Mouse (Mus musculus) retina, adult 2 months (tissue): ENCODE measurements around the gene Olfr976.
"Not testable (repeated sequence)": the region's sequence is repeated elsewhere in the genome, so short reads cannot be mapped to it uniquely, and the experiment has no call there.

Experiments used
- DNase-seq: peaks from one replicate; pipeline ENCODE4 v3.0.0-alpha.2; 2012; ENCODE audit warnings: low read depth, low spot score

Olfr976 gene

DNA sequence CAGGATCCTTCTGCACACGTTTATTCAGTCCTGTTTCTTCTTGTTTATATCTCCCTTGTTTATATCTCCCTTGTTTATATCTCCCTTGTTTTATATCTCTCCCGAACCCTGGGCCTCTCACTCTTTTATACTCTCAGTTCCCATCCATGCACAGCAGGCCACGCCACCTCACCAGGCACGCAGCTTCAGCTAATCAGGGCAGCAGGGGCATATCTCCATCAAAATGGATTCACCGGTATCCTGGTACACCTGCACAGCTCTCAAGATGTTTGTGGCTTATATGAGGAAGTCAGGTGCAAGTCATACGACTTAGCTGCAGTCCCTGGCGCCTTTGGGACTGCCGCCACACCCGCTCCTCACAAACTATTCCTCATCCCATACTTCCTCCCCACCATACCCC lies at the start of gene Olfr976:
Gene Olfr976, minus strand, starts transcription at position 101 of the 400 bp plus-strand sequence.
- DNase-seq: not testable (repeated sequence)

- no peak for DNase-seq
Observed at GRCm38 (mm10) chr9:40009482-40009881, 48.5 kb upstream of the Olfr976 start, which contains the start of gene Olfr980. TSS of gene Olfr980 (minus strand) at chr9:40009582.

DNA sequence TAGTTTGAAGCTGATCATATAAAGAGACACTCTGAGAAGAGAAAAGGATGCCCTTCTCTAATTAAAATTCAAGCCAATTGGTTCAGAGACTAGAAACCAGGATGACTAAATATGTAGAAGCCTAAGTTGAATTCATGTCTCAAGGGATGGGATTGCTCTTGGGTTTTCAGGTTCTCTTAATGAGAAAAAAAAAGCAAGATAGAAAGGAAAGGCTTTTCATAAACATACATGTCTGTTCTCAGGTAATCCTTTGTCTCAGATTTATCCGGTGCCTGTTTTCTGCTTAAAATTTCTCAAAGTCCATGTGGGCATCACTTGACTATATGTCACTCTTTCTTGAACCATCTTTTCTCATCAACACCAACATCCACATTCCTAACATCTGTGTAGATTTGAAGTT lies 42.4 kb upstream of the Olfr976 start, which contains the start of gene Olfr979:
Gene Olfr979, minus strand, starts transcription at position 101 of the 400 bp plus-strand sequence.
- DNase-seq: no peak

- DNase-seq: no peak
Observed at GRCm38 (mm10) chr9:39991813-39992212, 30.9 kb upstream of the Olfr976 start, which contains the start of gene Olfr978. TSS of gene Olfr978 (plus strand) at chr9:39992113.

GRCm38 (mm10) chr9:39976581-39977145 lies 15.7 kb upstream of the Olfr976 start:
- not testable (repeated sequence) for DNase-seq

DNA sequence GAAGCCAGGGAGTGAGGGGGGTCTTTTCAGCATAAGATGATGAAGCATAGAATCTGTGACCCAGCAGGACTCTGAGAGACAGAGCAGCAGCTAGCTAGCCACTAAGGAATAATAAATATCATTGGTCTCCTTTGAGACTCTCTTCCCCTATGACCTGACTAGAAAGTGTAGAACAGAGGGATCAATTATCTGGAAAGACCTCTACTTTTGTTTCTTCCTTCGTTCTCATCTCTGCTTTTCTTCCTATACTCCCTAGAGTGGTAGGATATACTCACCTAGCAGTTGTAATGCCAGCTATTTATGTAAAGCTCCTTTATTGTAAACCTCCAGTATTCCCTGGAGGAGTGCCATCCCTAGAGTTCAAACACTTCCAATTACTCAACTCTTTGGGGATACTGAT lies 9.0 kb downstream of the Olfr976 start, which contains the start of gene Olfr975:
Gene Olfr975, minus strand, starts transcription at position 101 of the 400 bp plus-strand sequence.
- no peak for DNase-seq

DNA sequence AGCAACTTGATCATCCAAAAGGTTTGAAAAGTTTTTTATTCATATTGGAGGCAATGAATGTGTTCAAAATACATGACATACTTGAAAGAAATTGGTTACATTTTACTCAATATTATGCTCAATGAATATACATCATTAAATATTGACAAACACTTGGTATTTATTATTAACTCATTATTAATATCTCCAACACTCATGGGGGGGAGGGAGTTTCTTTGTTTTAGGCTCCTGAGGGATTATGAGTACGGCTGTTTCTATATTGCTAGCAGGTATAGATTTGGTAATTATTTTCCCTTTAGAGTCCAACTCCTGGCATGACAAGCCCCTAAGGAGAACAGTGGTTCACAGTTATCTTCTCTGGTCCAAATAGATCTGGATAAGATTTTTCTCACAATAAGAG lies 23.7 kb downstream of the Olfr976 start, which contains the start of gene Olfr974:
Gene Olfr974, plus strand, starts transcription at position 301 of the 400 bp plus-strand sequence.
- DNase-seq: no peak

GRCm38 (mm10) chr9:39928837-39929236 lies 32.1 kb downstream of the Olfr976 start:
- DNase-seq: not testable (repeated sequence)

- DNase-seq: not testable (repeated sequence)
Observed at GRCm38 (mm10) chr9:39927975-39928836, 32.7 kb downstream of the Olfr976 start.

DNA sequence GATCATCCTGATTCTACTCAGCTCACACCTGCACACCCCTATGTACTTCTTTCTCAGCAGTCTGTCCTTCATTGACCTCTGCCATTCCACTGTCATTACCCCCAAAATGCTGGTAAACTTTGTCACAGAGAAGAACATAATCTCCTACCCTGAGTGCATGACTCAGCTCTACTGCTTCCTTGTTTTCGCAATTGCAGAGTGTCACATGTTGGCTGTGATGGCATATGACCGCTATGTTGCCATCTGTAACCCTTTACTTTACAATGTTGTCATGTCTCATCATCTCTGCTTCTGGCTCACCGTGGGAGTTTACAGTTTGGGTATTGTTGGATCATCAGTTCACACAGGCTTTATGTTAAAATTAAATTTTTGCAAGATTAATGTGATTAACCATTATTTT lies 51.0 kb downstream of the Olfr976 start:
- no peak for DNase-seq

DNA sequence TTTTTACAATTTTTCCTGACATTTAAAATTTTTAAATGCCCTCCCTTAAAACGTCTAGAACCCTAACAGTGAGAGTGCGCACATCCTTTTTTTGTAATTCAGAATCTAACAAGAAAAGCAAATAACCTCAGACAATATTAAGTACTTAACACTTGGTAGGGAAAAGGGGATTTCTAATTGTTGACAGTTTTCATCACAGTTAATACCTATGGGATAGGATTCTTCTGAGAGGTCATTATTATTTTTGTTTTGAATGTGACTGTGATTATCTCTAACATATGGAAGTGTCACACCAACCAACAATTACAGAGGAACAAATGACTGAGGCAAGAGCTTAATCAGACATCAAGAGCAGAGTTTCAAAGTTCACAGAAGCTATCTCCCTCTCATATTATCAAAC lies 53.9 kb downstream of the Olfr976 start, which contains the start of gene Olfr229:
Gene Olfr229, plus strand, starts transcription at position 301 of the 400 bp plus-strand sequence.
- DNase-seq: no peak

GRCm38 (mm10) chr9:39905106-39905505 lies 55.8 kb downstream of the Olfr976 start:
- DNase-seq: no peak
